Mouse (Mus musculus): ENCODE measurements around the gene Arf6. TPM values are rescaled to one million over a fixed set of nuclear protein-coding genes. Genes with fewer than 3 reads are reported as not detected.
"Not testable (repeated sequence)": the region's sequence is repeated elsewhere in the genome, so short reads cannot be mapped to it uniquely, and the experiment has no call there.

Arf6 gene
- polyA plus RNA-seq (2012; ENCODE audit: insufficient read depth, low replicate concordance) = 211 and 251 TPM in 2 replicates

GRCm38 (mm10) chr12:69371854-69372671, at the start of gene Arf6, which contains the start of gene Gm9887:
Arf6 (plus strand) TSS chr12:69372150.
Gm9887 (minus strand) TSS chr12:69372458.
- Histone ChIP-seq H3K4me3 (replicated peaks) (peak within 1 kb of the TSS; percentile 99), H3K4me1 (peaks cover 29% of the 10 kb centered on the region), H3K36me3 (replicated peaks; ENCODE audit: low read length) (peaks cover 27% of the 10 kb centered on the region), H3K27me3 (replicated peaks) (no peaks in the 10 kb centered on the region), H3K9me3 (no peaks in the 10 kb centered on the region)
- TF ChIP-seq GATA1 (IDR thresholded peaks at IDR 0.05; ENCODE audit: borderline replicate concordance, low read length) = no peak
- TF ChIP-seq FLI1 (IDR thresholded peaks at IDR 0.05; ENCODE audit: low read length) = no peak

- H3K36me3 ChIP-seq (replicated peaks; ENCODE audit: low read length) = peaks cover 88% of the 10 kb centered on the region
- H3K4me1 ChIP-seq = peaks cover 13% of the 10 kb centered on the region
- H3K27me3 ChIP-seq (replicated peaks) = no peaks in the 10 kb centered on the region
- no peaks in the 10 kb centered on the region for H3K9me3 ChIP-seq
- no peak overlapping the region for H3K4me3 ChIP-seq (replicated peaks)
- TF ChIP-seq GATA1 (IDR thresholded peaks at IDR 0.05; ENCODE audit: borderline replicate concordance, low read length) (no peak), FLI1 (IDR thresholded peaks at IDR 0.05; ENCODE audit: low read length) (no peak)
Measured at GRCm38 (mm10) chr12:69331187-69331586, 40.8 kb upstream of the Arf6 start.

GRCm38 (mm10) chr12:69332147-69332546, 39.8 kb upstream of the Arf6 start:
- Histone ChIP-seq H3K9me3 (no peaks in the 10 kb centered on the region), H3K36me3 (replicated peaks; ENCODE audit: low read length) (peaks cover 90% of the 10 kb centered on the region), H3K27me3 (replicated peaks) (no peaks in the 10 kb centered on the region), H3K4me3 (replicated peaks) (no peak overlapping the region), H3K4me1 (peaks cover 13% of the 10 kb centered on the region)
- no peak for TF ChIP-seq FLI1 (IDR thresholded peaks at IDR 0.05; ENCODE audit: low read length)
- no peak for TF ChIP-seq GATA1 (IDR thresholded peaks at IDR 0.05; ENCODE audit: borderline replicate concordance, low read length)

GRCm38 (mm10) chr12:69333547-69333946, 38.4 kb upstream of the Arf6 start:
- Histone ChIP-seq H3K4me1 (peaks cover 13% of the 10 kb centered on the region), H3K27me3 (replicated peaks) (no peaks in the 10 kb centered on the region), H3K36me3 (replicated peaks; ENCODE audit: low read length) (peaks cover 93% of the 10 kb centered on the region), H3K4me3 (replicated peaks) (no peak overlapping the region), H3K9me3 (no peaks in the 10 kb centered on the region)
- TF ChIP-seq FLI1 (IDR thresholded peaks at IDR 0.05; ENCODE audit: low read length) (no peak), GATA1 (IDR thresholded peaks at IDR 0.05; ENCODE audit: borderline replicate concordance, low read length) (no peak)

GRCm38 (mm10) chr12:69349928-69350327, 22.0 kb upstream of the Arf6 start:
- Histone ChIP-seq H3K9me3 (no peaks in the 10 kb centered on the region), H3K4me3 (replicated peaks) (no peak overlapping the region), H3K4me1 (no peaks in the 10 kb centered on the region; the same call in 1 of the 2 replicates), H3K27me3 (replicated peaks) (no peaks in the 10 kb centered on the region), H3K36me3 (replicated peaks; ENCODE audit: low read length) (peaks cover 84% of the 10 kb centered on the region)
- TF ChIP-seq GATA1 (IDR thresholded peaks at IDR 0.05; ENCODE audit: borderline replicate concordance, low read length) (no peak), FLI1 (IDR thresholded peaks at IDR 0.05; ENCODE audit: low read length) (no peak)

- Histone ChIP-seq H3K4me3 (replicated peaks) (no peak overlapping the region), H3K9me3 (no peaks in the 10 kb centered on the region), H3K27me3 (replicated peaks) (no peaks in the 10 kb centered on the region), H3K36me3 (replicated peaks; ENCODE audit: low read length) (peaks cover 75% of the 10 kb centered on the region), H3K4me1 (peaks cover 5% of the 10 kb centered on the region; the same call in 1 of the 2 replicates)
- no peak for TF ChIP-seq FLI1 (IDR thresholded peaks at IDR 0.05; ENCODE audit: low read length)
- no peak for TF ChIP-seq GATA1 (IDR thresholded peaks at IDR 0.05; ENCODE audit: borderline replicate concordance, low read length)
Measured at GRCm38 (mm10) chr12:69351685-69352084, 20.3 kb upstream of the Arf6 start.

GRCm38 (mm10) chr12:69356546-69357299, 15.2 kb upstream of the Arf6 start, which contains the start of gene Nemf:
Nemf (minus strand) TSS chr12:69357165.
- H3K4me1 ChIP-seq = peaks cover 5% of the 10 kb centered on the region; the same call in 1 of the 2 replicates
- peak within 1 kb of the TSS; percentile 100 for H3K4me3 ChIP-seq (replicated peaks)
- H3K36me3 ChIP-seq (replicated peaks; ENCODE audit: low read length) = peaks cover 34% of the 10 kb centered on the region
- no peaks in the 10 kb centered on the region for H3K27me3 ChIP-seq (replicated peaks)
- TF ChIP-seq GATA1 (IDR thresholded peaks at IDR 0.05; ENCODE audit: borderline replicate concordance, low read length) = no peak
- no peak for TF ChIP-seq FLI1 (IDR thresholded peaks at IDR 0.05; ENCODE audit: low read length)
- no peaks in the 10 kb centered on the region for H3K9me3 ChIP-seq

GRCm38 (mm10) chr12:69357300-69357646, 14.7 kb upstream of the Arf6 start:
- no peak for TF ChIP-seq GATA1 (IDR thresholded peaks at IDR 0.05; ENCODE audit: borderline replicate concordance, low read length)
- TF ChIP-seq FLI1 (IDR thresholded peaks at IDR 0.05; ENCODE audit: low read length) = no peak
- H3K9me3 ChIP-seq = no peaks in the 10 kb centered on the region
- H3K27me3 ChIP-seq (replicated peaks) = no peaks in the 10 kb centered on the region
- peaks cover 5% of the 10 kb centered on the region for H3K4me1 ChIP-seq
- H3K4me3 ChIP-seq (replicated peaks) = peak overlapping the region; percentile 100
- H3K36me3 ChIP-seq (replicated peaks; ENCODE audit: low read length) = peaks cover 29% of the 10 kb centered on the region

- Histone ChIP-seq H3K4me1 (peaks cover 21% of the 10 kb centered on the region), H3K36me3 (replicated peaks; ENCODE audit: low read length) (no peaks in the 10 kb centered on the region), H3K9me3 (no peaks in the 10 kb centered on the region), H3K27me3 (replicated peaks) (no peaks in the 10 kb centered on the region), H3K4me3 (replicated peaks) (no peak overlapping the region)
- TF ChIP-seq GATA1 (IDR thresholded peaks at IDR 0.05; ENCODE audit: borderline replicate concordance, low read length) = no peak
- no peak for TF ChIP-seq FLI1 (IDR thresholded peaks at IDR 0.05; ENCODE audit: low read length)
Measured at GRCm38 (mm10) chr12:69360655-69360996, 11.3 kb upstream of the Arf6 start.

- not testable (repeated sequence) for H3K36me3 ChIP-seq (replicated peaks; ENCODE audit: low read length); H3K9me3 ChIP-seq; H3K27me3 ChIP-seq (replicated peaks)
- H3K4me1 ChIP-seq = peaks cover 24% of the 10 kb centered on the region
- H3K4me3 ChIP-seq (replicated peaks) = peak overlapping the region; percentile 93
Measured at GRCm38 (mm10) chr12:69360997-69361899, 10.7 kb upstream of the Arf6 start.

Data from megakaryocyte, embryonic 14.5 days (primary cell).